Mouse (Mus musculus) left cerebral cortex, adult 9 months (tissue): ENCODE results near the gene Hes2.

Source experiments
- DNase-seq, 2 experiments: peaks; one replicate each; pipeline ENCODE4 v3.0.0; 2022; ENCODE audit warnings: low spot score in 2 of 2

Hes2 gene

GRCm38 (mm10) chr4:152185510-152186204, 27.0 kb downstream of the Hes2 start:
- no peak for DNase-seq

GRCm38 (mm10) chr4:152186205-152187082, 27.8 kb downstream of the Hes2 start:
- DNase-seq, result no peak

GRCm38 (mm10) chr4:152187142-152187541, 28.5 kb downstream of the Hes2 start:
- DNase-seq, result no peak

GRCm38 (mm10) chr4:152188651-152189050, 30.0 kb downstream of the Hes2 start:
- no peak for DNase-seq

GRCm38 (mm10) chr4:152189071-152189470, 30.4 kb downstream of the Hes2 start:
- DNase-seq, result no peak

- no peak for DNase-seq
Measured at GRCm38 (mm10) chr4:152189691-152190090, 31.0 kb downstream of the Hes2 start.

- DNase-seq, result no peak
Measured at GRCm38 (mm10) chr4:152190096-152190653, 31.5 kb downstream of the Hes2 start.

GRCm38 (mm10) chr4:152190701-152191100, 32.0 kb downstream of the Hes2 start:
- DNase-seq, result no peak

- no peak for DNase-seq
Measured at GRCm38 (mm10) chr4:152192569-152192968, 33.9 kb downstream of the Hes2 start.

GRCm38 (mm10) chr4:152194476-152195175, 36.0 kb downstream of the Hes2 start:
- no peak for DNase-seq

GRCm38 (mm10) chr4:152196276-152196675, 37.6 kb downstream of the Hes2 start:
- no peak for DNase-seq

GRCm38 (mm10) chr4:152197545-152197944, 38.9 kb downstream of the Hes2 start:
- DNase-seq, result no peak

GRCm38 (mm10) chr4:152199617-152200016, 41.0 kb downstream of the Hes2 start:
- DNase-seq, result no peak

- no peak for DNase-seq
Measured at GRCm38 (mm10) chr4:152201492-152201891, 42.8 kb downstream of the Hes2 start.

GRCm38 (mm10) chr4:152202418-152202817, 43.8 kb downstream of the Hes2 start:
- DNase-seq, result no peak

GRCm38 (mm10) chr4:152202905-152203304, 44.2 kb downstream of the Hes2 start:
- peak in 1 of 2 experiments; percentile 64 for DNase-seq

GRCm38 (mm10) chr4:152204663-152205062, 46.0 kb downstream of the Hes2 start:
- no peak for DNase-seq

GRCm38 (mm10) chr4:152206199-152206598, 47.5 kb downstream of the Hes2 start:
- no peak for DNase-seq

- no peak for DNase-seq
Measured at GRCm38 (mm10) chr4:152209623-152210022, 51.0 kb downstream of the Hes2 start.
